Mouse (Mus musculus) CH12.LX (cell line): ENCODE data around the gene Cela1.

Experiments
- CTCF ChIP-seq, 2 experiments: IDR thresholded peaks in 1 of 2; conservative IDR thresholded peaks in 1 of 2; 2 replicates each; pipeline ENCODE4 v1.5.1; 2011 to 2012; ENCODE audit warnings: low read depth in 2 of 2, low read length in 2 of 2, improper control_type of control experiment in 1 of 2, inconsistent platforms in 1 of 2, mild to moderate bottlenecking in 1 of 2, moderate library complexity in 1 of 2
- MYC ChIP-seq: IDR thresholded peaks from 2 replicates; pipeline ENCODE4 v1.6.1; 2011; ENCODE audit warnings: low read depth, mild to moderate bottlenecking, improper control_type of control experiment, low read length

DNA sequence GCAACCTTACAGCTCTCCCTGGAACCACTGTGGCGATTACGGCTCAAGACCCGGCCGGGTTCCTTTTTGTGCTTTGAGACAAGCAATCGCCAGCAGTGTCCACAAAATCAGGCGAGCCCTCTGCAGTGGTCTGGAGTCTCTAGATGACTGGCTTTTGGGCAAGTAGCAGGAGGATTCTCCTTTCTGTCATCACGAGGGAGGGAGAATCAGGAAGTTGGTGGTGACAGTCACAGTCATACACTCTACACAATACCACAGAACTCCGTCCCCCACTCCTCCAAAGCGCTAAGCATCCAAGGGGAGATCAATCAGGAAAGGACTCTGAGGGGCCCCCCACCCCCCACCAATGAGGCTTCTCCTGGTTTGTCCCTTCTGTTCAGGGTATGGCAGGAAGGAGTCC is 40.9 kb upstream of the Cela1 start:
- TF ChIP-seq CTCF (conservative IDR thresholded peaks at IDR 0.05 in 1 of 2, IDR thresholded peaks at IDR 0.05 in 1 of 2; ENCODE audit: low read depth in 2 of 2, low read length in 2 of 2) (no peak), MYC (0 out of 2 replicates have a peak, but pooled peaks have one; percentile 29)
